Mouse (Mus musculus): Measurements from ENCODE around the gene Helz2. TPM values are rescaled to one million over a fixed set of nuclear protein-coding genes. Genes with fewer than 3 reads are reported as not detected.
"Not testable (repeated sequence)": the region's sequence is repeated elsewhere in the genome, so short reads cannot be mapped to it uniquely, and the experiment has no call there.

The Helz2 gene
- 0.28 and 0.45 TPM in 2 replicates for polyA plus RNA-seq (2014; fragmentation: Nextera tagmentation; extraction: Ambion mirVana)

DNA sequence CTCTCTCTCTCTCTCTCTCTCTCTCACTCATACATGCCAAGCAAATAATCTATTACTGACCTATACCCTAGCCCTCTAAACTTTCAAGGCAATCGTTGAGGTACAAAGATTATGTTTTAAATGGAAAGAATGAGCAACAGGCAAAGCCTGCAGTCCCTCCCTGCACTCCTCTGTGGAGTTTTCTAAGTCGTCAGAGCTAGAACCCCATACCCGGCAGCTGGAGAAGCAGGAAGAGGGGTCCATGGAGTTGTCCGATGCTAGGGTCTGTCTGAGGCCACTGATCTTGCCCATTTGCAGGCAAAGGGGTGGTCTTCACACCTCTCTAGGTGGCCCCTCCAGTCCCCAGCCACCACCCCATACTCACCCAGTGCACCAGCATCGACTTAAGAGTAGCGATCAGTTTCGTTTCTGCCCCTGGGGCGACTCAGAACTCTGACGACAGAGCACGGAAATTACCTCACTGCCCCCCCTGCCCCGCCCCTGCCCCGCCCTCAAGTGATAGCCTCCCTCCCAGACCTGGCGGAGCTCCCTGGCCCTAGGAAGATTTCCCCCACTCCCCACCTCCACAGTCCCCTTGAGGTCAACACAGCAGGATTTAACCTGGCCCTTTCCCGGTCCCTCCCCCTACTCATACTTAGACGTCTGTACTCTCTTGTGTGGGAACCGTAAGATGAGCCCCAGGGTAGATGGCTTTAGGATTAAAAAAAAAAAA lies at the start of gene Helz2:
Gene Helz2, minus strand, starts transcription at position 426 of the 712 bp plus-strand sequence.
- Histone ChIP-seq H3K9me3 (ENCODE audit: control insufficient read depth, low read length) (no peaks in the 10 kb centered on the region), H3K4me3 (ENCODE audit: low read depth, low read length) (peak within 1 kb of the TSS; percentile 16; the same call in 1 of the 2 replicates), H3K27me3 (ENCODE audit: control insufficient read depth, insufficient read depth, low read length) (no peaks in the 10 kb centered on the region), H3K27ac (ENCODE audit: low read depth, low read length) (no peak within 1 kb of the TSS), H3K36me3 (ENCODE audit: control insufficient read depth, insufficient read depth, low read length) (no peaks in the 10 kb centered on the region), H3K9ac (replicated peaks; ENCODE audit: low read depth, low read length) (no peak within 1 kb of the TSS; the same call in 1 of the 2 replicates), H3K4me2 (ENCODE audit: low read depth, low read length) (peak within 1 kb of the TSS; percentile 34; the same call in 1 of the 2 replicates), H3K4me1 (ENCODE audit: control insufficient read depth, insufficient read depth, low read length) (no peaks in the 10 kb centered on the region)
- WGBS = 11% methylated on average over 16 of the region's 16 CpGs
- ATAC-seq (ENCODE audit: low read depth) = no peak

DNA sequence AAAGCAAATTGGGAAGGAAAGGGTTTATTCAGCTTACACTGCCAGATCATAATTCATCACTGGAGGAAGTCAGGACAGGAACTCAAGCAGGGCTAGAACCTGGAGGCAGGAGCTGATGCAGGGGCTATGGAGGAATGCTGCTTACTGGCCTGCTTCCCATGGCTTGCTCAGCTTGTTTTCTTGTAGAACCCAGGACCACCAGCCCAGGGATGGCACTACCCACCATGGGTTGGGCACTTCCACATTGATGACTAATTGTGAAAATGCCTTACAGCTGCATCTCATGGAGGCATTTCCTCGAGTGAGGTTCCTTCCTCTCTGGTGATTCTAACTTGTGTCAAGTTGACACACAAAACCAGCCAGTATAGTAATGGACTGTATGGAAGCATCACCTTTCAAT lies 49.1 kb upstream of the Helz2 start:
- no peaks in the 10 kb centered on the region for H3K27me3 ChIP-seq (ENCODE audit: control insufficient read depth, insufficient read depth, low read length)
- no peak overlapping the region for H3K4me2 ChIP-seq (ENCODE audit: low read depth, low read length)
- H3K9me3 ChIP-seq (ENCODE audit: control insufficient read depth, low read length) = no peaks in the 10 kb centered on the region
- H3K4me3 ChIP-seq (ENCODE audit: low read depth, low read length) = no peak overlapping the region
- no peak overlapping the region for H3K27ac ChIP-seq (ENCODE audit: low read depth, low read length)
- H3K4me1 ChIP-seq (ENCODE audit: control insufficient read depth, insufficient read depth, low read length) = peaks cover 12% of the 10 kb centered on the region
- ATAC-seq (ENCODE audit: low read depth) = no peak
- WGBS = 88% methylated on average over 1 of the region's 1 CpGs
- H3K9ac ChIP-seq (replicated peaks; ENCODE audit: low read depth, low read length) = no peak overlapping the region
- no peaks in the 10 kb centered on the region for H3K36me3 ChIP-seq (ENCODE audit: control insufficient read depth, insufficient read depth, low read length)

DNA sequence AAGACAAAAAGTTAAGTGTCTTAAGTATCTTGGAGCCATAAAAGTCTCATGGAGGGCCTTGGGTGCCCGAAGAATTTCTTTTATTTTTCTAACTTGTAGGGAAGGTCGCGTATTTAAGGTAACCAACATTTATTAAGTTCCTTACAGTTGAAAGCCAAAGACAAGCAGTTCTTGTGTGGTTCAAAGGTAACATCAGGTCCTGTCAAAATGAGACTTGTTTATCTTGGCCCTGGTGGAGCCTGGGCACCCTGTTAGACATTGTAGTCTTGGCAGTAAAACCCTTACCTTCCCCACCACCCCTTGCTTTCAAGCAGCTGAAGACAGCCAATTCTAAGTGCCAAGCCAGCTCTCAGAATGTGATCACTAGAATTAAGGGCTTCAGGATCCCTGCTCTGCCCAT lies 46.9 kb upstream of the Helz2 start:
- no peak for ATAC-seq (ENCODE audit: low read depth)
- peak overlapping the region; percentile 46; the same call in 1 of the 2 replicates for H3K9ac ChIP-seq (replicated peaks; ENCODE audit: low read depth, low read length)
- 82% methylated on average over 3 of the region's 3 CpGs for WGBS

DNA sequence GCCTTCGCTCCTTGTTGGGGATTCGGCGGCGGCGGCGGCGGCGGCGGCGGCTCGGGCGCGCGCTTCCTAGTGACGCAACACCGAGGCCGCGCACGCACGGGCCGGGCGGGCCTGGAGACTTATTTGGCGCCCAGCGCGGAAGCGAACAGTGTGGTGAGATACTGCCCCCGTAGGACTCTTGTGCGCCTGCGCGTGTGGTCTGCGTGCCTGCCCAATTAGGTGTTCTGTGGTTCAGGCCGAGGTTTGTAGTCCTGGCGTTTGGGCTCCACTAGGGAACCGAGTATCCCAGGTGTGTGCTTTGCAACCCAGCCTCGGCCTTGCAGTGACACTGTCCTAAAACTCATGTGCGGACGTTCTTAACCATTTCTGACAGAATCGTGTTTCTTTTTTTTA lies 46.1 kb upstream of the Helz2 start, which contains the start of gene Gmeb2:
Gene Gmeb2, minus strand, starts transcription at position 78 of the 393 bp plus-strand sequence.
- ATAC-seq (ENCODE audit: low read depth) = peak; percentile 95
- H3K36me3 ChIP-seq (ENCODE audit: control insufficient read depth, insufficient read depth, low read length); H3K9me3 ChIP-seq (ENCODE audit: control insufficient read depth, low read length); H3K27me3 ChIP-seq (ENCODE audit: control insufficient read depth, insufficient read depth, low read length): not testable (repeated sequence)
- 4% methylated on average over 35 of the region's 38 CpGs for WGBS
- peak within 1 kb of the TSS; percentile 94 for H3K27ac ChIP-seq (ENCODE audit: low read depth, low read length)
- H3K4me1 ChIP-seq (ENCODE audit: control insufficient read depth, insufficient read depth, low read length) = peaks cover 12% of the 10 kb centered on the region
- peak within 1 kb of the TSS; percentile 73 for H3K4me2 ChIP-seq (ENCODE audit: low read depth, low read length)
- peak within 1 kb of the TSS; percentile 65 for H3K4me3 ChIP-seq (ENCODE audit: low read depth, low read length)
- peak within 1 kb of the TSS; percentile 78 for H3K9ac ChIP-seq (replicated peaks; ENCODE audit: low read depth, low read length)

More for the DNA sequence above, 46.9 kb upstream of the Helz2 start:
- Histone ChIP-seq H3K27me3 (ENCODE audit: control insufficient read depth, insufficient read depth, low read length) (no peaks in the 10 kb centered on the region), H3K27ac (ENCODE audit: low read depth, low read length) (no peak overlapping the region), H3K4me1 (ENCODE audit: control insufficient read depth, insufficient read depth, low read length) (peaks cover 12% of the 10 kb centered on the region), H3K9me3 (ENCODE audit: control insufficient read depth, low read length) (no peaks in the 10 kb centered on the region), H3K4me2 (ENCODE audit: low read depth, low read length) (peak overlapping the region; percentile 52), H3K36me3 (ENCODE audit: control insufficient read depth, insufficient read depth, low read length) (no peaks in the 10 kb centered on the region), H3K4me3 (ENCODE audit: low read depth, low read length) (peak overlapping the region; percentile 65)

DNA sequence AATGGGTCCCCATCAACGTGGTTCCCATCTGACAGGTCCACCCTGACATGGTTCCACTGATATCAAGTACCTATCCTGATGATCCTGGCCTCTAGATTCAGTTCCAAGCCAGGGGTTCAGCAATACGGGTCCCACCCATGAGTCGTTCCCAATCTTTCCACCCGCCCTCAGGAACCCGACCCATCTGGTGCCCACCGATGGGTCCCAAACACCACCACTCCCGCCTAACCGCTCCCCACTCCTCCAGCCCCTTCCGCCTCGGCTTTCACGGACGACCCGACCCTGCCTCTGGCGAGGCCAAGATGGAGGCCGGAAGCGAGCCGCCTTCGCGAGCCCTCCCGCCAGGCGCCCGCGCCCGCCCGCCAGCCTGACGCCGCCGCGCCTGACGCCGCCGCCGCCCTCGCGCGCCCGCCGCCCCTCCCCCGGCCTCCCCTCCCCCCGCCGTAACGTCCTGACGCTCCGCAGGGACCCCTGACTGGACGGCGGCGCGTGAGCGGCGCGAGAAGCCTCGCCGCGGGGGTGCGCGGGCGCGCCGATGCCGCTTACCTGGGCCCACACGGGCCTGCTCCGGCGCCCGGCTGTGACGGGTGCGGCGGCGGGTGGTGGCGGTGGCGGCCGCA lies 45.6 kb upstream of the Helz2 start:
- Histone ChIP-seq H3K9ac (replicated peaks; ENCODE audit: low read depth, low read length) (peak overlapping the region; percentile 78), H3K27me3 (ENCODE audit: control insufficient read depth, insufficient read depth, low read length) (no peaks in the 10 kb centered on the region), H3K4me3 (ENCODE audit: low read depth, low read length) (peak overlapping the region; percentile 65), H3K4me1 (ENCODE audit: control insufficient read depth, insufficient read depth, low read length) (peaks cover 12% of the 10 kb centered on the region), H3K27ac (ENCODE audit: low read depth, low read length) (peak overlapping the region; percentile 94), H3K4me2 (ENCODE audit: low read depth, low read length) (peak overlapping the region; percentile 73), H3K36me3 (ENCODE audit: control insufficient read depth, insufficient read depth, low read length) (no peaks in the 10 kb centered on the region), H3K9me3 (ENCODE audit: control insufficient read depth, low read length) (no peaks in the 10 kb centered on the region)
- ATAC-seq (ENCODE audit: low read depth) = peak; percentile 88
- WGBS = 0% methylated on average over 37 of the region's 71 CpGs

DNA sequence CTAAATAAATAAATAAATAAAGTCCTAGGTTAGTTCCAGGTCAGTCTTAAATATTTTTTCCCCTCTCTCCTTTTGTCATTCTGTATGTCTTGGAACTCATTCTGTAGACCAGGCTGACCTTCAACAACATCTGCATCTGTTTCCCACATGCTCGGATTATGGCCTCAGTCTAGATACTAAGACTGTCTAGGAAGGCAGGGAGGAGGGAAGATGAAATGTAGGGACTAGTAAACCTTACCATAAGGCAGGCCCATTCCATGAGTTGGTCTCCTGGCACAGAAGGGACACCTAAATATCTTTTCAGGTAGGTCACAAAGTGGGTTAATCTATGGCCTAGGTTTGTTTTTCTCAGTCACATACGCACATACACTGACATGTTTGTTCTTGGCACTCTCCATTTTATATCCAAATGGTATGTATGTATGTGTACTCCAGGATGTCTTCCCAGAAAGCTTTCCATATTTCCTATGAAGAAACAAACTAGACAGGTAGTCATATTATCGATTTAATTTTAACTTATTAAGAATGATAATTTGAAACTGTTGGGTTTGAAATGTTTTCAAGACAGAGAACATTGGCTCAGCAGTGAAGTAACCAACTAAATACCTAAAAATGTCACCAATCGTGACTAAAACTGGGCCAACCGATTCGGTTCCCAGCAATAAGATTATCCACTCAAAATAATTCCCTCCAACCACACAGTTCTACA lies 45.0 kb upstream of the Helz2 start:
- Histone ChIP-seq H3K9ac (replicated peaks; ENCODE audit: low read depth, low read length) (peak overlapping the region; percentile 78), H3K4me1 (ENCODE audit: control insufficient read depth, insufficient read depth, low read length) (peaks cover 12% of the 10 kb centered on the region), H3K4me3 (ENCODE audit: low read depth, low read length) (peak overlapping the region; percentile 65), H3K27ac (ENCODE audit: low read depth, low read length) (peak overlapping the region; percentile 94), H3K36me3 (ENCODE audit: control insufficient read depth, insufficient read depth, low read length) (no peaks in the 10 kb centered on the region), H3K9me3 (ENCODE audit: control insufficient read depth, low read length) (no peaks in the 10 kb centered on the region), H3K27me3 (ENCODE audit: control insufficient read depth, insufficient read depth, low read length) (no peaks in the 10 kb centered on the region), H3K4me2 (ENCODE audit: low read depth, low read length) (peak overlapping the region; percentile 73)
- 48% methylated on average over 6 of the region's 6 CpGs for WGBS
- ATAC-seq (ENCODE audit: low read depth) = no peak

DNA sequence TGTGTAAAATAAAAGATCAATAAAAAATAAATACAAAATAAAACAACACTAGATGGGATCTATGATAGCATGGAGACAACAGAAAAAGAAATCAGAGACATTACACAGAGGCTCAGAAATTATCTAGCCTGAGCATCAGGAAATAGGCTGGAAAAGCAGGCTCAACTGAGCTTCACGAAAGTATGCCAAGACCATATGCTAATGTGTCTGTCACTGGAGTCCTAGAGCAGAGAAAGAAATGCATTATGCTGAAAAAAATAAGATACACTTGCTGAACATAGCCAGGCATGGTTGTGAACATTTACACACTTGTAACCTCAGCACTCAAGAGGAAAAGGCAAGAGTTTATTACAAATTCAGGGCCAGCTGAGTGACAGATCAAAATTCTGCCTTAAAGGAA lies 38.1 kb upstream of the Helz2 start:
- H3K4me3 ChIP-seq (ENCODE audit: low read depth, low read length) = no peak overlapping the region
- no peak overlapping the region for H3K9ac ChIP-seq (replicated peaks; ENCODE audit: low read depth, low read length)
- no peak overlapping the region for H3K27ac ChIP-seq (ENCODE audit: low read depth, low read length)
- no peak overlapping the region for H3K4me2 ChIP-seq (ENCODE audit: low read depth, low read length)
- no peaks in the 10 kb centered on the region for H3K27me3 ChIP-seq (ENCODE audit: control insufficient read depth, insufficient read depth, low read length)
- WGBS = 77% methylated on average over 1 of the region's 1 CpGs
- ATAC-seq (ENCODE audit: low read depth) = no peak
- peaks cover 13% of the 10 kb centered on the region; the same call in 1 of the 2 replicates for H3K36me3 ChIP-seq (ENCODE audit: control insufficient read depth, insufficient read depth, low read length)
- no peaks in the 10 kb centered on the region for H3K4me1 ChIP-seq (ENCODE audit: control insufficient read depth, insufficient read depth, low read length)
- H3K9me3 ChIP-seq (ENCODE audit: control insufficient read depth, low read length) = no peaks in the 10 kb centered on the region

DNA sequence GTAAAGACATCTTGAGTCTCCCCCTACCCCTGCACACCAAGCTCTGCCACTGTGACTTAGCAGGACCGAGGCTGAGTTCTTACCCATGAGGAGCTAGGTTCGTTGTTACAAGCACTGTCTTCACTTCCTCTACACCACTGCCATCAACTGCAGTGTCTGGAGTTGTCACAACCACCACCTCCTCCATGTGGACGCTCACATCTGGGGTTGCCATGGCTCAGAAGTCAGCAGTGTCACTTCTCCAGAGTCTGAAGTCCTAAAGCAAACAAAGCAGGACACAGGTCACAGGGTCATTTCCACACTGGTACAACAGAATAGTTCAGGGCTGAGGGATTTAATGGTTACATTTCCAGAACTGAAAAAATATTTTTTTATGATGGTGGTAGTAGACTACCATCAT lies 36.0 kb upstream of the Helz2 start:
- WGBS = 92% methylated on average over 3 of the region's 3 CpGs
- no peak for ATAC-seq (ENCODE audit: low read depth)
- peaks cover 17% of the 10 kb centered on the region; the same call in 1 of the 2 replicates for H3K36me3 ChIP-seq (ENCODE audit: control insufficient read depth, insufficient read depth, low read length)

More for the DNA sequence above, 36.0 kb upstream of the Helz2 start:
- no peaks in the 10 kb centered on the region for H3K9me3 ChIP-seq (ENCODE audit: control insufficient read depth, low read length)
- no peaks in the 10 kb centered on the region for H3K27me3 ChIP-seq (ENCODE audit: control insufficient read depth, insufficient read depth, low read length)
- H3K4me1 ChIP-seq (ENCODE audit: control insufficient read depth, insufficient read depth, low read length) = no peaks in the 10 kb centered on the region
- H3K4me3 ChIP-seq (ENCODE audit: low read depth, low read length) = no peak overlapping the region
- no peak overlapping the region for H3K4me2 ChIP-seq (ENCODE audit: low read depth, low read length)
- H3K27ac ChIP-seq (ENCODE audit: low read depth, low read length) = no peak overlapping the region
- H3K9ac ChIP-seq (replicated peaks; ENCODE audit: low read depth, low read length) = no peak overlapping the region
